8 mouse cellular contexts compared by ENCODE assay signal in genomic region chr1:153040091-153040490, GRCm38 (mm10).
A peak's percentile ranks its signal among the peaks of the same experiment; 100 is the strongest.
DNase-seq lines count a peak whose midpoint lies in the region; ATAC-seq and TF ChIP-seq lines count a peak whose summit lies in the region.

No protein-coding gene starts in this region.

- intact Hi-C loops in gastrocnemius, adult 2 months (cut with DNase I) = no loop called here
- intact Hi-C loops in gastrocnemius, postnatal 14 days (cut with DNase I; ENCODE audit: low total_unique reads) = no loop called here

- peak; percentile 33; the same call in 1 of the 2 replicates for TF ChIP-seq CTCF in gastrocnemius, adult 2 months (IDR thresholded peaks at IDR 0.05)

- ATAC-seq in embryonic facial prominence, embryonic 15.5 days (ENCODE audit: insufficient number of reproducible peaks, low FRiP score, low TSS enrichment, low read depth) = 0 out of 2 replicates have a peak, but pooled peaks have one; percentile 27
- ATAC-seq in megakaryocyte, adult 5-6 weeks (ENCODE audit: poor library complexity, severe bottlenecking) = no peak
- no peak for ATAC-seq in CD4-positive, CD25-positive, alpha-beta regulatory T cell, adult 4 months

- no peaks in the 10 kb centered on the region for H3K36me3 ChIP-seq in embryonic facial prominence, embryonic 15.5 days

- 0 out of 2 replicates have a peak, but pooled peaks cover 6% of the 10 kb centered on the region for H3K27me3 ChIP-seq in embryonic facial prominence, embryonic 15.5 days

- no peak overlapping the region for H3K9ac ChIP-seq in embryonic facial prominence, embryonic 15.5 days

- DNase-seq in gastrocnemius, adult 2 months = no peak
- DNase-seq in gastrocnemius, postnatal 14 days = no peak
- DNase-seq in urinary bladder, postnatal 14 days (ENCODE audit: low spot score) = peak; percentile 32
- no peak for DNase-seq in urinary bladder, postnatal 25 days (ENCODE audit: low spot score)
- peak; percentile 39 for DNase-seq in lung, postnatal 10 days

- H3K27ac ChIP-seq in gastrocnemius, adult 2 months = 0 out of 2 replicates have a peak overlapping the region, but pooled peaks have one; percentile 29
- H3K27ac ChIP-seq in embryonic facial prominence, embryonic 15.5 days (replicated peaks) = no peak overlapping the region

- no peak overlapping the region for H3K4me2 ChIP-seq in embryonic facial prominence, embryonic 15.5 days (replicated peaks)

- WGBS in embryonic facial prominence, embryonic 15.5 days = 27% methylated on average over 3 of the region's 3 CpGs

- no peak overlapping the region for H3K4me3 ChIP-seq in gastrocnemius, adult 2 months
- no peak overlapping the region for H3K4me3 ChIP-seq in embryonic facial prominence, embryonic 15.5 days (replicated peaks)

- H3K4me1 ChIP-seq in embryonic facial prominence, embryonic 15.5 days = peaks cover 23% of the 10 kb centered on the region; the same call in 1 of the 2 replicates

- H3K9me3 ChIP-seq in embryonic facial prominence, embryonic 15.5 days (replicated peaks) = no peaks in the 10 kb centered on the region

Comparison
In these comparisons a context has a peak if more than half of its experiments do, and no peak if none do; other contexts are left out.
1. DNase-seq: peak in urinary bladder, postnatal 14 days (single experiment) and lung, postnatal 10 days (single experiment); none in gastrocnemius, adult 2 months (single experiment), gastrocnemius, postnatal 14 days (single experiment) and urinary bladder, postnatal 25 days (single experiment).